Mouse (Mus musculus): Measurements from ENCODE around the gene D10Jhu81e.

DNA sequence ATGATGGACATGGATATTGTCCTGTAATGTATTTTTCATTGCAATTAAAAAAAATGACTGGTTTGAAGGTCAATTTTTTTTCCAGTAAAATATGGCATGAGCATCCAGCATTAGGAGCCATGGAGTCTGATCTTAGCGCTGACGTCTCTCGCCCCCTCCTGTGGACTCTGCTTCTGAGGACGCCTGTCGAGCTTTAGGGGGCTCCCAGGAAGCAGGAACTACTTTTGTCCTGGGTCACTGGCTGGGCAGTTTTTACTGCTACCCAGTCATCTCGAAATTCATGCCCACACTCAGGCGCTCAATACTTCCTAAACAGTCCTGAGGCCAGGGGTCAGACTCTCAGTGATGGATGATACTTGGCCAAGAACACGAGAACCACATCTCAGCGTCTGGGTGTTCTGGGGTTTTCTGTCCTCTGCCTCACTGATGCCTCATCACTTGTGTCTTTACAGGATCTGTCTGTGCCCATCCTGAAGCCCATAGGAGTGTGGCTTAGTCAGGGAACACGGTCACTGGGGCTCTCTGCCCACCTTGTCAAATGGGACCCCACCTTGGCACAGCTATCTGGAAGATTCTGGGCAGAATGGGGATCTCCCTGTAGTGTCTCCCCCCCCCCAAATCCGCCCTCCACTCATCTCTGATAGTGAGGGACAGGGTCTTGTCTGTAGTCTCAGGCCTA, 29.9 kb downstream of the D10Jhu81e start:
- no peak for TF ChIP-seq POLR2A (IDR thresholded peaks at IDR 0.05; ENCODE audit: control insufficient read depth, low read depth, low read length)
- TF ChIP-seq CTCF (IDR thresholded peaks at IDR 0.05; ENCODE audit: control insufficient read depth, insufficient read depth, insufficient replicate concordance, low read depth, low read length): no peak
